ENCODE assay signal across 8 mouse cellular contexts in genomic region chr7:45784524-45785372, GRCm38 (mm10). TPM values are rescaled to one million over a fixed set of nuclear protein-coding genes. Genes with fewer than 3 reads are reported as not detected.
A peak's percentile ranks its signal among the peaks of the same experiment; 100 is the strongest.
DNase-seq lines count a peak whose midpoint lies in the region; ATAC-seq lines count a peak whose summit lies in the region.

TSS of gene Sult2b1 (minus strand) at chr7:45784669.

- H3K4me3 ChIP-seq in heart, embryonic 11.5 days (ENCODE audit: low read depth, low read length) = peak within 1 kb of the TSS; percentile 52
- peak within 1 kb of the TSS; percentile 95 for H3K4me3 ChIP-seq in forebrain, embryonic 16.5 days (replicated peaks; ENCODE audit: low read length)

- no peaks in the 10 kb centered on the region for H3K9me3 ChIP-seq in heart, embryonic 11.5 days (replicated peaks; ENCODE audit: control insufficient read depth, low read length)
- H3K9me3 ChIP-seq in forebrain, embryonic 16.5 days (ENCODE audit: control insufficient read depth, low read length) = peaks cover under 1% of the 10 kb centered on the region; the same call in 1 of the 2 replicates

- peak within 1 kb of the TSS; percentile 77 for H3K4me2 ChIP-seq in heart, embryonic 11.5 days
- H3K4me2 ChIP-seq in forebrain, embryonic 16.5 days (ENCODE audit: low read length) = peak within 1 kb of the TSS; percentile 93

- 22% methylated on average over 20 of the region's 20 CpGs for WGBS in heart, embryonic 11.5 days (ENCODE audit: insufficient replicate concordance)
- WGBS in forebrain, embryonic 16.5 days = 15% methylated on average over 20 of the region's 20 CpGs

- peak; percentile 12; the same call in 1 of the 2 replicates for ATAC-seq in heart, embryonic 11.5 days (replicated peaks; ENCODE audit: insufficient number of reproducible peaks, low FRiP score, low TSS enrichment)
- 0 out of 2 replicates have a peak, but pooled peaks have one; percentile 3 for ATAC-seq in cerebellum, adult (ENCODE audit: insufficient number of reproducible peaks, low FRiP score, low TSS enrichment)
- peak; percentile 63 for ATAC-seq in forebrain, embryonic 16.5 days

- DNase-seq in heart, adult 8-10 months (ENCODE audit: low spot score) = no peak
- DNase-seq in kidney, postnatal 10 days = peak; percentile 85
- DNase-seq in liver = peak; percentile 61
- DNase-seq in right cerebral cortex, postnatal 10 days (ENCODE audit: low spot score in 2 of 2) = peak; percentile 97 to 98
- DNase-seq in B cell, adult 2 months = no peak

- no peaks in the 10 kb centered on the region for H3K36me3 ChIP-seq in heart, embryonic 11.5 days (ENCODE audit: control insufficient read depth, insufficient read depth, low read length)
- H3K36me3 ChIP-seq in forebrain, embryonic 16.5 days (ENCODE audit: control insufficient read depth, insufficient read depth) = peaks cover 20% of the 10 kb centered on the region

- peaks cover 57% of the 10 kb centered on the region for H3K27me3 ChIP-seq in heart, embryonic 11.5 days (ENCODE audit: control insufficient read depth, insufficient read depth, low read length)
- H3K27me3 ChIP-seq in forebrain, embryonic 16.5 days (replicated peaks; ENCODE audit: control insufficient read depth, insufficient read depth, low read length) = no peaks in the 10 kb centered on the region

- no peak within 1 kb of the TSS for H3K27ac ChIP-seq in heart, embryonic 11.5 days (ENCODE audit: low read depth, low read length)
- H3K27ac ChIP-seq in forebrain, embryonic 16.5 days (ENCODE audit: low read length) = peak within 1 kb of the TSS; percentile 98

- H3K9ac ChIP-seq in heart, embryonic 11.5 days (ENCODE audit: low read depth, low read length) = peak within 1 kb of the TSS; percentile 72
- peak within 1 kb of the TSS; percentile 92 for H3K9ac ChIP-seq in forebrain, embryonic 16.5 days (replicated peaks; ENCODE audit: low read depth, low read length)

- peaks cover 9% of the 10 kb centered on the region; the same call in 1 of the 2 replicates for H3K4me1 ChIP-seq in heart, embryonic 11.5 days (ENCODE audit: control insufficient read depth, insufficient read depth, low read length)
- peaks cover 21% of the 10 kb centered on the region for H3K4me1 ChIP-seq in forebrain, embryonic 16.5 days (replicated peaks; ENCODE audit: control insufficient read depth, insufficient read depth, low read length)

RNA-seq across cellular contexts. Expression of gene Sult2b1, which starts in this region (rescaled TPM):
- 0.27 and 0.33 TPM in 2 replicates for polyA plus RNA-seq in heart, embryonic 11.5 days (2014; fragmentation: Nextera tagmentation; extraction: Ambion mirVana)
- not detected for total RNA-seq in heart, adult 8-10 months (2022)
- 5.5 and 7.1 TPM in 2 replicates for polyA plus RNA-seq in forebrain, embryonic 16.5 days (2015; fragmentation: Nextera tagmentation; extraction: Ambion mirVana)

Comparison
In these comparisons a context has a peak if more than half of its experiments do, and no peak if none do; other contexts are left out.
1. Peak in ATAC-seq, H3K4me3 ChIP-seq, H3K9ac ChIP-seq and H3K4me2 ChIP-seq in heart, embryonic 11.5 days; RNA of the gene not detected or under 1 TPM.
2. ATAC-seq: peak in every context shown above with its lines; median percentile 63 in forebrain, embryonic 16.5 days; 12 in heart, embryonic 11.5 days; 3 in cerebellum, adult.
3. DNase-seq: peak in kidney, postnatal 10 days (single experiment), liver (single experiment) and right cerebral cortex, postnatal 10 days (2 of 2); none in heart, adult 8-10 months (single experiment) and B cell, adult 2 months (0 of 2).